Mouse (Mus musculus): ENCODE results near the gene Fut8. TPM values are rescaled to one million over a fixed set of nuclear protein-coding genes. Genes with fewer than 3 reads are reported as not detected.
A peak's percentile ranks its signal among the peaks of the same experiment; 100 is the strongest.

Gene Fut8
- polyA plus RNA-seq (2016; fragmentation: Nextera tagmentation; extraction: Ambion mirVana): 26.2 and 30.0 TPM in 2 replicates

DNA sequence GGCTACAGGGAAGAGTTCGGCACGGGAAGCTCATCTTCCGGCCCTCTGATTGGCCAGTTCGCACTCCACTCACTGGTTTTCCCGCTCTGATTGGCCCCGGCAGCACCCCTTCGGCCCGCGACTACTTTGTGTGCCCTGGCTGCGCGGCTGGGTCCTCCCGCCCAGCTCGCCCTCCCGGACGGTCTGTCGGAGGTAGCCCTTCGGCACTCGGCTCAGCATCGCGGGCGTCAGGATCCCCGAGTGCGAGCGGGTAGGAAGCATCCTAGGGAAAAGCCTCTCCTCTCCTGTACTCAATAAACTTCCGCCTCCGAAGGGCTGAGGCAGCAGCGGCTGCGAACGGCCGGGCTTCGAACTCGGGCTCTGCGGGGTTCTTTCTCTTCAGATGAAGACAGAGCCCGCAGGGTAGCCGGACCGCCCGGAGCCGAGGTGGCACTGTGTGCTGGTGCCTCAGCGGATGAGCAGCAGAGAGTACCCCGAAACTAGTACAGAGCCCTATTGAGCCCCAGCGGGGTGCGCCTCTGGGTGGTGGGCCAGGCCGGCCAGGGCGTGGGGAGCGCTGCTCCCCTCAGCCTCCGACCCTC lies at the start of gene Fut8:
Gene Fut8 (plus strand): TSS at position 176 of the 581 bp plus-strand sequence.
- Histone ChIP-seq H3K4me1 (replicated peaks) (peaks cover 3% of the 10 kb centered on the region), H3K9me3 (no peaks in the 10 kb centered on the region), H3K27ac (peak within 1 kb of the TSS; percentile 92), H3K27me3 (no peaks in the 10 kb centered on the region), H3K9ac (replicated peaks) (peak within 1 kb of the TSS; percentile 90), H3K36me3 (no peaks in the 10 kb centered on the region), H3K4me3 (replicated peaks) (peak within 1 kb of the TSS; percentile 84), H3K4me2 (peak within 1 kb of the TSS; percentile 92)
- ATAC-seq (ENCODE audit: insufficient number of reproducible peaks, insufficient read depth, low FRiP score, low TSS enrichment, low read depth): peak; percentile 76
- under 1% methylated on average over 46 of the region's 46 CpGs for WGBS

DNA sequence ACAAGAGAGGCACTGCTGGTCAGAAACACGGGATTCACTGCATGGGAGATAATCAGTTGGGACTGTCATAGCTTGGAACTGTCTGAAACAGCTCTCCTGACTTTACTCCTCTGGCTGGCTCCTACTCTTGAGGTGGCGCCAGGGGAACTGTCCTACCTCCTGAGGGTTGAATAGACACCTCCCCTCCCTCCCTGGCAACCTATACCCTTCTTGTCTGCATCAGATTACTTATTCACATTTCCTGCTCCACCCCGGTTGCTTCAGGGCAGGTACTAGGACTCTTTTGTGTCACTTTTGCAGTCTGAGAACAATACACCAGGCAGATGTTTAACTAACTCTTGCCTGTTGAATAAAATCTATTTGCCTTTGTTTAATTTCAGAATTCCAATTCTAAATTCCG lies 48.8 kb upstream of the Fut8 start:
- Histone ChIP-seq H3K27me3 (no peaks in the 10 kb centered on the region), H3K4me3 (replicated peaks) (no peak overlapping the region), H3K9me3 (no peaks in the 10 kb centered on the region), H3K9ac (replicated peaks) (no peak overlapping the region), H3K36me3 (no peaks in the 10 kb centered on the region), H3K4me1 (replicated peaks) (no peaks in the 10 kb centered on the region), H3K27ac (no peak overlapping the region), H3K4me2 (no peak overlapping the region)
- whole genome bisulfite sequencing: 64% methylated on average over 4 of the region's 4 CpGs
- no peak for ATAC-seq (ENCODE audit: insufficient number of reproducible peaks, insufficient read depth, low FRiP score, low TSS enrichment, low read depth)

DNA sequence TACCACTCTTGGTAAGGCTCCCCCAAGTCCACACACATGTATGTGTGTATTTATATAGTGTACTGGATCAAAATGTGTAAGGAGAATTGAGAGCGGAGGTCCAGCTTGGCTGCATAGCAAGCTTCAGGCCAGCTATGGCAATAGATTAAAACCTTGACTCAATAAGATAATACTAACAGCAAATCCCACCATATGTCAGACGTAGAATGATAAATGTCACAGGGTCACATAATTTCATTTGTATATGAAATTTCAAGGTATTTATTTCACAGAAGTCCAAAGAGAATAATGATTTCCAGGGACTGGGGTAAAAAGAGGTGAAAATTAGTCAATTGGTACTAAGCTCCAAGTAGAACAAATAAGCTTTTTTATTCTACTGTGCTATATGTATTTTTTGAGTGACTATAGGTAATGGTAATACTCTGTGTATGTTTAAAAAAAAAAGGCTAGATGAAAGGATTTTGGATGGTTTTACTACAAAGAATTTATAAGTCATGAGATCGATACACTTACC lies 47.9 kb upstream of the Fut8 start:
- WGBS: 83% methylated on average over 3 of the region's 3 CpGs
- Histone ChIP-seq H3K27me3 (no peaks in the 10 kb centered on the region), H3K9me3 (no peaks in the 10 kb centered on the region), H3K36me3 (no peaks in the 10 kb centered on the region), H3K9ac (replicated peaks) (no peak overlapping the region), H3K4me2 (no peak overlapping the region), H3K4me3 (replicated peaks) (no peak overlapping the region), H3K4me1 (replicated peaks) (no peaks in the 10 kb centered on the region), H3K27ac (no peak overlapping the region)
- ATAC-seq (ENCODE audit: insufficient number of reproducible peaks, insufficient read depth, low FRiP score, low TSS enrichment, low read depth): no peak

DNA sequence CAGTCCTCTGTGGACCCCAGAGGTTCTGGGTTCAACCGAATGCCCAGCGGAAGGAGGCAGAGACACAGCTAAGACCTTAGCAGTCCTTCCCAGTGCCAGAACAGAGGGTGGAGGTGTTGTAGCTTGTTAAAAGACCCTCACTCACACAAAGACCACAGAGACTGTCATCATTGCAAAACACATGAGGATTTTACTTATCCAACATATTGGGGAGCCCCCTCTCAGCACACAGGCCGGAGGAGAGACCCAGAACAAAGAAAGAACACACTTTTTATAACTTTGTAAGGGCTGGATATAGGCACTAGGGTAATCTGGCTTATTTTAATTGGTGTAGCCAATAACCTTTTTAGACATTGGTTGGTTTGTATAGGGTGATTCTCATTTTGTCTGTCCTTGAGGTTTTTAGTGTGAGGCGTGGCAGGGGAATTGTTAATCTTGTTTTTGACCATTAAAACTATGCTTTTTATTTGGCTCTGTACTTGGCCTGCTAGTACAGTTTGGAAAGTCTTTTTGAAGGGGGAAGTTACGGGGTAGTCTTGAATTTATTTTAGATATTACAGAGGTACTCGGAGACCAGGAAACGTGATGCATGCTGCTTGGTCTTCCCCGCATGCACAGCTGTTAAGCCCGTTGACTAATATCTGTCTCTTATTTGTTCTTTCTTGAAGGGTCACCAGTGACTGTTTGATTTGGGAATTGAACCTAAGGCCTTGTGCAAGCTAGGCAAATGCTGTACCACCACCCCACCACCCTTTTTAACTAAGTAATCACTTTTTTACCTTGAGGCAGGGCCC lies 46.2 kb upstream of the Fut8 start:
- WGBS: 85% methylated on average over 9 of the region's 9 CpGs
- no peak overlapping the region for H3K4me2 ChIP-seq
- no peaks in the 10 kb centered on the region for H3K4me1 ChIP-seq (replicated peaks)
- H3K27ac ChIP-seq: no peak overlapping the region
- no peaks in the 10 kb centered on the region for H3K27me3 ChIP-seq
- no peaks in the 10 kb centered on the region; the same call in 1 of the 2 replicates for H3K9me3 ChIP-seq
- no peaks in the 10 kb centered on the region for H3K36me3 ChIP-seq
- ATAC-seq (ENCODE audit: insufficient number of reproducible peaks, insufficient read depth, low FRiP score, low TSS enrichment, low read depth): no peak
- no peak overlapping the region for H3K9ac ChIP-seq (replicated peaks)
- H3K4me3 ChIP-seq (replicated peaks): no peak overlapping the region

DNA sequence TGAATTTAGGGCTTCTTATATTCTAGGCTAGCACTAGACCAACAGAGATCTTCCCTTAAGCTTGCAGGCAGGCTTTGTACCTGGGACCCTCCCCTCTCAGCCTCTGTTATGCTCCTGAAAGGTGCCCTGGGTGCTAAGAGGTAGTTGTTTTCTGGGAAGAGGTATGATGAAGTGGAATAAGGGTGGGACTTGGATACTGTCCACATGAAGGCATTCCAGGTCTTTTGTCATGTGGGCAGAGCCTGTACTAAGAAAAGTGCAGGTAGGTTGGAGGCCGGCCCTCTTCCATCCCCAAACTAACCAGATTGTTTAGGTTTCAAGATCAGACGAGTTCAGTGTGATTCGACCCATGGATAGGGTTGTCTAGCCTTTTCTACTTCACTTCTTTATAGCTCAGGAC lies 45.2 kb upstream of the Fut8 start:
- no peaks in the 10 kb centered on the region; the same call in 1 of the 2 replicates for H3K9me3 ChIP-seq
- no peak overlapping the region for H3K27ac ChIP-seq
- H3K4me3 ChIP-seq (replicated peaks): no peak overlapping the region
- no peaks in the 10 kb centered on the region for H3K4me1 ChIP-seq (replicated peaks)
- 79% methylated on average over 3 of the region's 3 CpGs for WGBS
- ATAC-seq (ENCODE audit: insufficient number of reproducible peaks, insufficient read depth, low FRiP score, low TSS enrichment, low read depth): no peak
- H3K4me2 ChIP-seq: no peak overlapping the region
- H3K36me3 ChIP-seq: no peaks in the 10 kb centered on the region
- H3K27me3 ChIP-seq: no peaks in the 10 kb centered on the region
- H3K9ac ChIP-seq (replicated peaks): no peak overlapping the region

DNA sequence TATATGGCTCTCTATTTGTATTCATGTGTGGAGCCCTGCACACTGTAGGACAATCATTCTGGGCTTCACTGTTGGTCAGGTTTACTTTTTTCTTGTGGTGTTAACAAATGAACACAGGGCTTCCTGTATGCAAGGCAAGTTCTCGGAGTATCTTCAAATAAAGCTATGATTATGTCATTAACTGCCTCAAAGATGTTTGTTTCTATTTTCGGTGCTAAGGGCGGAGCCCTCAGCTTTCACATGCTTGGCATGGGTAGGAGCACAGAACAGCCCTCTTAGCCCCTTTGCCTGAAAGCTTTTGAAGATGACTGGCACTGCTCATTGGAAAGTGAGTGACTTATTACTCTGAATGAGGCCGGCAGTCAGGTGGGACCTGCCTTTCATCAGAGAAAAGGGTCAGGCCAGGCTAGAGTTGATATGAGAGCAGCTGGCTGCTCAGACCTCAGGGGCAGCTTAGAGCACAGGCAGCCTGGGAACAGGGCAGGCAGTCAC lies 44.7 kb upstream of the Fut8 start:
- Histone ChIP-seq H3K9me3 (no peaks in the 10 kb centered on the region; the same call in 1 of the 2 replicates), H3K4me2 (no peak overlapping the region), H3K36me3 (no peaks in the 10 kb centered on the region), H3K9ac (replicated peaks) (no peak overlapping the region), H3K27ac (no peak overlapping the region), H3K4me1 (replicated peaks) (no peaks in the 10 kb centered on the region), H3K27me3 (no peaks in the 10 kb centered on the region), H3K4me3 (replicated peaks) (no peak overlapping the region)
- ATAC-seq (ENCODE audit: insufficient number of reproducible peaks, insufficient read depth, low FRiP score, low TSS enrichment, low read depth): no peak
- WGBS: 64% methylated on average over 4 of the region's 4 CpGs

DNA sequence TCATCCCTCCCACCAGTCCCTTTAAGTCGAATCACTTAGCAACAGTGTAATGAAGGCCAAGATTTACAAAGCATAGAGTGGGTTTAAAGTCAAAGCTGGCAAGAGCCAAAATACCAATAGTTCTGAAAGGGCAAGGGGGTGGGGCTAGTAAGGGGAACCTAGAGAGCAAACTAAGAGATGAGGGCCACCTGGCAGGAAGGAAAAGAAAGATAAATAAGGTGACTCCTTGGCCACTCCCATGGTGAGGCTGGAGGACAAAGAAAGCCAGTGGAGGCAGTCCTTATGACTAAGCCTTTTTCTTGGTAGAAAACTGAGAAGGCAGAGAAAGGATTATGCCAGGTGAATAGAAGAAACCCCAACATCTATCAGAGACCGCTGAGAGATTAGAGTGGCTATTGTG lies 42.9 kb upstream of the Fut8 start:
- Histone ChIP-seq H3K9ac (replicated peaks) (no peak overlapping the region), H3K27me3 (no peaks in the 10 kb centered on the region), H3K4me1 (replicated peaks) (no peaks in the 10 kb centered on the region), H3K36me3 (no peaks in the 10 kb centered on the region), H3K9me3 (no peaks in the 10 kb centered on the region; the same call in 1 of the 2 replicates), H3K4me2 (no peak overlapping the region), H3K27ac (no peak overlapping the region), H3K4me3 (replicated peaks) (no peak overlapping the region)
- ATAC-seq (ENCODE audit: insufficient number of reproducible peaks, insufficient read depth, low FRiP score, low TSS enrichment, low read depth): no peak
- WGBS: 79% methylated on average over 2 of the region's 2 CpGs

DNA sequence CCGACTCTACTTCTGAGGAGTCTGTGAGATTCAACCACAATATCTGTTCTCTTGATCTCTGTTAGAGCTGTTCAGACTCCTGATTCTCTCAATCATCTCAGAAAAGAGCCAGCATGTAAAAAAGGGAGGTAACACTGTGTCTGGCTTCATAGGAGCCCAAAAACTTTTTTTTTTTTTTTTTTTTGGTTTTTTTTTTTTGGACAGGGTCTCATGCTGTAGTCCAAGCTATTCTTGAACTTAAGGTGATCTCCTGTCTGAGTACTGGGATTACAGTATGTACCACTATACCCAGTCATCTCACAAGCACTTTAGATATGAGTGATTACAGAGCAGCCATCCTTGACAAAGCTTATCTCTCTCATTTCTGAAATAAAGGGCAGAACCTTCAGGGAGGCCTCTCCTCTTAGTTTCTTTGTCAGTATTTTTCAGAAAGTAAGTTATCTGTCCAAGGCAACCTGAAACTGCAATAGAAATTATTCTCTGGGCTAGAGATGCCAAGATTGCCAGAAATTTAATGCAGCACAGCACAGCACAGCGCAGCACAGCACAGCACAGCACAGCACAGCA lies 41.3 kb upstream of the Fut8 start:
- WGBS: 93% methylated on average over 2 of the region's 2 CpGs
- H3K9ac ChIP-seq (replicated peaks): no peak overlapping the region
- H3K36me3 ChIP-seq: no peaks in the 10 kb centered on the region
- no peak overlapping the region for H3K27ac ChIP-seq
- no peaks in the 10 kb centered on the region for H3K27me3 ChIP-seq
- no peaks in the 10 kb centered on the region; the same call in 1 of the 2 replicates for H3K9me3 ChIP-seq
- no peak overlapping the region for H3K4me2 ChIP-seq
- ATAC-seq (ENCODE audit: insufficient number of reproducible peaks, insufficient read depth, low FRiP score, low TSS enrichment, low read depth): no peak
- H3K4me3 ChIP-seq (replicated peaks): no peak overlapping the region
- no peaks in the 10 kb centered on the region for H3K4me1 ChIP-seq (replicated peaks)

DNA sequence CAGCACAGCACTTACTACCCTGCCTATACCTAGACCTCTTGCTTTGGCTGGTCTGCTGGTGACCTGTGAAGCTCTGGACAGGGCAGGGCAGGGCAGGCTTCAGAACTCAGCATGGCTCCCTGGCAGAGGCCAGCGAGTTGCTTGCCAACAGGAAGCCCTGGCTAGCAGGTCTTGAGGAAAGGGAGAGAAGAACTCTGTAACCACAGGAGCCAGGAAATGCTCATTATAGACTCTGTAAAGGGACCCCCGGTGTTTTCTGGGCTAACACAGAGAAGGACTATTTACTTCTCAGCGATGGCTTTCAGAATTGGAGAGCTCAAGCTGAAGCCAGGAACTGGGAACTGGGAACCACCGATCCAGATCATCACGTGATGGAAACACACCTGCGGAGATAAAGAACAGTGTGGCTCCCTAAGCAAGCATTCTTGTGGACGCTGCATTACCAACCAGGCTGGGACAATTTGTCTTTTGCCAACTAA lies 40.8 kb upstream of the Fut8 start:
- ATAC-seq (ENCODE audit: insufficient number of reproducible peaks, insufficient read depth, low FRiP score, low TSS enrichment, low read depth): no peak

DNA sequence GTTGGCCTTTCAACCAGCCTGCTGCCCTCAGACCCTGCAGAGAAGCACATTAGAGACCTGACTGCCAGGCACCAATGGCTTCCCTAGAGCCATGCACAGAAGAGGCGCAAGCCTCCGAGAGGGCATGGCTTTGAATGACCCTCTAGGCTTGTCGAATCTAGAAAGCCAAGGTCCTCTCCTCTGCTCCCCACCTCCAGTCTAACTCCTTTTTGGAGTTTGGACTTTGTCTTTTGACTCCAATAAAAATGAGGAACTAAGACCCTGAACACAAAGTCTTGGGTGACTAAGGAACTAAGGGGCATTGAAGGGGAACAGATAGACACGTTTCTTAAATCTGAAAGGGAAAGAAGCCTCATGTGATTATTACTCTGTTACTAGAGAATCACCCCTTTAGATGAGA lies 39.7 kb upstream of the Fut8 start:
- no peak overlapping the region for H3K27ac ChIP-seq
- no peak overlapping the region for H3K9ac ChIP-seq (replicated peaks)
- no peaks in the 10 kb centered on the region for H3K4me1 ChIP-seq (replicated peaks)
- WGBS: 90% methylated on average over 4 of the region's 4 CpGs
- H3K4me3 ChIP-seq (replicated peaks): no peak overlapping the region
- no peaks in the 10 kb centered on the region; the same call in 1 of the 2 replicates for H3K9me3 ChIP-seq
- no peak overlapping the region for H3K4me2 ChIP-seq
- ATAC-seq (ENCODE audit: insufficient number of reproducible peaks, insufficient read depth, low FRiP score, low TSS enrichment, low read depth): no peak
- H3K36me3 ChIP-seq: no peaks in the 10 kb centered on the region
- H3K27me3 ChIP-seq: no peaks in the 10 kb centered on the region

More for the DNA sequence above, 40.8 kb upstream of the Fut8 start:
- H3K27ac ChIP-seq: no peak overlapping the region
- no peaks in the 10 kb centered on the region for H3K4me1 ChIP-seq (replicated peaks)
- H3K4me2 ChIP-seq: no peak overlapping the region
- H3K4me3 ChIP-seq (replicated peaks): no peak overlapping the region
- no peak overlapping the region for H3K9ac ChIP-seq (replicated peaks)
- WGBS: 69% methylated on average over 7 of the region's 7 CpGs
- H3K36me3 ChIP-seq: no peaks in the 10 kb centered on the region
- H3K27me3 ChIP-seq: no peaks in the 10 kb centered on the region
- no peaks in the 10 kb centered on the region; the same call in 1 of the 2 replicates for H3K9me3 ChIP-seq

DNA sequence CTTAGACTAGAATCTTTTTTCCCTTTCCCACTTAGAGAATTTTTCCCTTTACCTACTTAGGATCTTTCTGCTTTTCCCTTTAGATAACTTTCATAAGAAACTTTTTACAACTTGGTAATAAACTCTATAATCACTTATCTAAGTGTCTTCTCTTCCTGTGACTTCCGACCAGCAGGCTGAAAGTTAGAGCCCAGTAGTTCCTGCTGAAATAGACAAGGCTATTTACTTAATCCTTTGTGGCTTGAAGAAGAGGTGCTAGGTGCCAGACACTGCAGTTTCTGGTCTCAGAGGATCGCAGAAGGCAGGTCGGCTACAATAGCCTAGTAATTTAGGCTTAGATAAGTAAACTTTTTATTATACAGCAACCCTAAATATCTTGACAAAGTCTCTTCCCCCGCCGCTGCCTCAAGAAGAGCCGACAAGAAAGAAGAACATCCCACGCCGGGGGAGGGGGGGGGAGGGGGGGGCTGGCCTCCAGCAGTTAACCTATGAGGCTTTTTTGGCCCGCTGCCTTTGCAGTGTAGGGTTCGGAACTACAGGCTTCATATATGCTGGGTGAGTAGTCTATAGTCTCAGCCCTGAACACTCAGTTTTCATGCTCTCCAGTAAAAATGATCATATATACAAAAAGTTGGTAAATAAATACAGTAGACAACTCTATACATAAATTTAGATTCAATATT lies 36.3 kb upstream of the Fut8 start:
- WGBS: 48% methylated on average over 10 of the region's 10 CpGs
- H3K9ac ChIP-seq (replicated peaks): no peak overlapping the region
- no peak for ATAC-seq (ENCODE audit: insufficient number of reproducible peaks, insufficient read depth, low FRiP score, low TSS enrichment, low read depth)
- no peaks in the 10 kb centered on the region for H3K36me3 ChIP-seq
- H3K27me3 ChIP-seq: no peaks in the 10 kb centered on the region
- no peak overlapping the region for H3K4me3 ChIP-seq (replicated peaks)
- no peaks in the 10 kb centered on the region for H3K4me1 ChIP-seq (replicated peaks)
- no peak overlapping the region for H3K4me2 ChIP-seq
- no peak overlapping the region for H3K27ac ChIP-seq
- H3K9me3 ChIP-seq: no peaks in the 10 kb centered on the region
